Mouse (Mus musculus) embryonic facial prominence, embryonic 10.5 days (tissue): ENCODE data around the gene Napepld. TPM values are rescaled to one million over a fixed set of nuclear protein-coding genes. Genes with fewer than 3 reads are reported as not detected.

Experiments used
- DNase-seq: peaks from one replicate; pipeline ENCODE4 v3.0.0-alpha.2; 2017; ENCODE audit warnings: low spot score
- H3K27ac ChIP-seq: fragments of 300-500 bp; sonication (generic); replicated peaks from 2 replicates; pipeline ENCODE4 v1.5.1; 2016; ENCODE audit warnings: mild to moderate bottlenecking
- H3K27me3 ChIP-seq: fragments of 300-500 bp; sonication (generic); replicated peaks from 2 replicates; pipeline ENCODE4 v1.6.1; 2016; ENCODE audit warnings: low read depth, mild to moderate bottlenecking; ENCODE audit not compliant: poor library complexity, severe bottlenecking
- H3K36me3 ChIP-seq: fragments of 300-500 bp; sonication (generic); replicated peaks from 2 replicates; pipeline ENCODE4 v1.6.1; 2016; ENCODE audit warnings: mild to moderate bottlenecking, moderate library complexity
- H3K4me1 ChIP-seq: fragments of 300-500 bp; sonication (generic); 2 replicates; pipeline ENCODE4 v1.6.1; 2016
- H3K4me3 ChIP-seq: fragments of 300-500 bp; sonication (generic); 2 replicates; pipeline ENCODE4 v1.5.1; 2016; ENCODE audit warnings: mild to moderate bottlenecking, moderate library complexity
- H3K9me3 ChIP-seq: fragments of 300-500 bp; sonication (generic); 2 replicates; pipeline ENCODE4 v1.6.1; 2016; ENCODE audit warnings: mild to moderate bottlenecking
- WGBS: fragments of 180-500 bp; shearing (Covaris S2); methylation state at CpG from one replicate; pipeline ENCODE4 v1.1.7; 2016; 5-methylcytosine and 5-hydroxymethylcytosine counted together
- polyA plus RNA-seq: library from polyadenylated mRNA; unstranded; fragments of >200 nt; fragmentation: Nextera tagmentation; extraction: Ambion mirVana; gene quantifications from 2 replicates; pipeline ENCODE4 v1.2.1, GENCODE M21; 2016

Napepld gene
- polyA plus RNA-seq, 1 experiment from 2014 or later: 4.8 TPM

DNA sequence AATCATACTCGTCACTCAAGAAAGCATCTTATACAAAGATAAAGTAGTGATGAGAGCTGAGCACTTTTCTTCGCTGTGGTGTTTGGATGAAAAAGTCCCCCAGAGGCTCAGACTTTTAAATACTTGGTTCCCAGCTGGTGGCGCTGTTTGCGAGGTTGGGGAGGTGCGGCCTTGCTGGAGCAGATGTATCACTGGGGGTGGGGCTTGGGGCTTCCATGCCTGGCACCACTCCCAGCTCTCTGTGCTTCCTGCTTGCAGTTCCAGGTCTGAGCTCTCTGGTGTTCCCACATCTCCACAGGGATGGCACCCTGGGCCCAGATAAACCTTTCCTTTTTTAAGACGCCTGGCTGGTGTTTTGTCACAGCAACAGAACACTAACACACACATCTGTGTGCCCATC lies 23.3 kb downstream of the Napepld start:
- Histone ChIP-seq H3K27me3 (no peaks in the 10 kb centered on the region), H3K4me1 (peaks cover 5% of the 10 kb centered on the region), H3K27ac (no peak overlapping the region), H3K36me3 (peaks cover 36% of the 10 kb centered on the region), H3K4me3 (no peak overlapping the region), H3K9me3 (no peaks in the 10 kb centered on the region)
- DNase-seq: no peak
- 94% methylated on average over 6 of the region's 6 CpGs for WGBS

DNA sequence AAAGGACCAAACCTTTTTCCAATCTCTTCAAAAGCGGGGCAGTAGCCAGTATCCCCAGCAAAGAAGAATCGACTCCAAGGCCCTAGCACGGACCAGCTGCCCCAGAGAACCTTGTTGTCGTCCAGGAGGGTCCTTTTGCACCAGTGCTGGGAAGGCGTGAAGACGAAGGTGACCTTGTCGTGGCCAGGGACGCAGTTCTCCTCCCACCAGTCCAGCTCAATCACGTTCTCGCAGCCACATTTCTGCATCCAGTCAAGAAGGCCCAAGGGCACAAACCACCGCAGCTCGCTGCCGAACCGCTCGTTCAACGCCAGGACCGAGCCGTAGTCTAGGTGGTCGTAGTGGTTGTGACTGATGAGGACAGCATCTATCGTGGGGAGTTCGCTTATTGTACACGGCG lies 25.7 kb downstream of the Napepld start:
- peaks cover 6% of the 10 kb centered on the region for H3K4me1 ChIP-seq
- no peak overlapping the region for H3K4me3 ChIP-seq
- no peak for DNase-seq
- no peaks in the 10 kb centered on the region for H3K9me3 ChIP-seq
- 94% methylated on average over 23 of the region's 23 CpGs for WGBS
- H3K27me3 ChIP-seq: no peaks in the 10 kb centered on the region
- no peak overlapping the region for H3K27ac ChIP-seq
- peaks cover 37% of the 10 kb centered on the region for H3K36me3 ChIP-seq

DNA sequence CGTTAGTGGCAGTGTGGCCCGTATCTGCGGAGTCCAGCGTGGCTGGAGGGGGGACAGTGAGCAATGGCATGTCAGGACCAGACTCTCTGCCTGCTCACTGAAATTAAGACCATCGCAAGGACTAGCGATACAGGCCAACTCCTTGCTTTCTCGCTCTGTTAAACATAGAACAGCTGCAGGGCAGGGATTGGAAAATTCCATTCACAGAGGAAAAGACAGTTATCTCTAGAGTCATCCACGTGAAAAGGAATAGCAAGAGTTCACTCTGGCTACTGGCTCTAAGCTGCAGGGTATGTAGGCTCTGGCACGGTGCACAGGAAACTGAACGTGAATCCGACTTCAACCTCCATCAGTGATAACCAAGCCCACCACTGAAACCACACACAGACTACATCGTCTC lies 26.2 kb downstream of the Napepld start:
- Histone ChIP-seq H3K4me1 (peaks cover 6% of the 10 kb centered on the region), H3K27me3 (no peaks in the 10 kb centered on the region), H3K36me3 (peaks cover 37% of the 10 kb centered on the region), H3K27ac (no peak overlapping the region), H3K4me3 (no peak overlapping the region), H3K9me3 (no peaks in the 10 kb centered on the region)
- 87% methylated on average over 12 of the region's 12 CpGs for whole genome bisulfite sequencing
- no peak for DNase-seq

DNA sequence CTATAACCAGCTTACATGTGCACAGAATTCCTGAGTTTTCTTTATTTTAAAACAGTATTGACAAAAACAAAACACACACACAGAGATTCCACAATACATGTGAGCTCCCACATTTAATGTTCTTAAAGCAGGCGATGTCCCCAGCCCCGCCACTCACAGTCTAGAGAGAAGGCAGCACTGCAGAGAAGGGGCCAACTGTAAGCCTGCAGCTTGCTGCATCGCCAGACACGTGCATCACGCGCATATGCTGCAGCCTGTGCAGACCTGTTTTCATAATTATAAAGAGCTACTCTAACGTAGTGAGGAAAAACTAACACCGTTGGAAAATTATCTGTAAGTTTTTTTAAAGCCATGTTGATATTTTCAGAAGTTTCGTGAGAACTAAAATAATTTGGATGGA lies 27.5 kb downstream of the Napepld start:
- DNase-seq: no peak
- Histone ChIP-seq H3K4me3 (no peak overlapping the region), H3K27me3 (no peaks in the 10 kb centered on the region), H3K4me1 (peaks cover 6% of the 10 kb centered on the region), H3K27ac (no peak overlapping the region), H3K9me3 (no peaks in the 10 kb centered on the region), H3K36me3 (peaks cover 37% of the 10 kb centered on the region)
- 84% methylated on average over 9 of the region's 9 CpGs for WGBS

DNA sequence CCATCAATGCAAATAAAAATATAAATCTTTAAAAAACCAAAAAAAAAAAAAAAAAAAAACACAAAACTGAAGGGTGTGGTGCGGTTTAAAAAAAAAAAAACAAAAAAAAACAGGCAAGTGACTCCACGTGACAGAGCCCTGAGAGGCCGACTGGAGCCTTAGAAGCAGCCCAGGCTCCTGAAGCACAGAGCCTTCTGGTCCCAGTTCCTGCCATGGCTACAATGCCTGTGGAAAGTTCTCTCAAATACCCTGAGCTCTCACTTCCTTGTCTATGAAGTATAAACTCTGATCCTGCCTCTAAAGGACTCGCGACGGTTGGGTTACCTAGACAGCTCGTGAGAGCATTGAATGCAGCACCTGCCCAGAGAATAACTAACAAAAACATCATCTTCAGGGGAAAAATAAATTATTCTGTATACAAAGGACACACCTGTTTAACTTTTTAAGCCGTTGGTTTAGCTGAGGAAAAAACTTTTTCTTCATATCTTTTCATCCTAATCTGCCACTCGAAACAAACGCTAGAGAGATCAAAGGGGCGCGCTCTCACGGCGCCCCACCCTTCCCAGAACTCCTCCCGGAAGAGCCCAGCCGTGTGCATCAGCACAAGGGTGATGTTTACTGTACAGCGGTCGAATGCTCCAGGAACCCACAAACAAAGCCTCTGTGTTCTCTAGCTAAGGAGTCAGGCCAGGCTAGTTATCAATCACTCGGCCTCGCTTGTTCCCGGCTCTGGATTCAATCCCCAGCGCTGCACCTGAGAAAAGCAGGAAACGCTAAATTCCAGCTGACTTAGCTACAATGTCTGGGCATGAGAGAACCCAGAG lies 28.2 kb downstream of the Napepld start:
- DNase-seq: no peak
- 53% methylated on average over 23 of the region's 23 CpGs for WGBS
- Histone ChIP-seq H3K27me3 (no peaks in the 10 kb centered on the region), H3K4me3 (peak overlapping the region; percentile 9; the same call in 1 of the 2 replicates), H3K27ac (peak overlapping the region; percentile 44), H3K36me3 (peaks cover 32% of the 10 kb centered on the region), H3K9me3 (no peaks in the 10 kb centered on the region), H3K4me1 (peaks cover 6% of the 10 kb centered on the region)

DNA sequence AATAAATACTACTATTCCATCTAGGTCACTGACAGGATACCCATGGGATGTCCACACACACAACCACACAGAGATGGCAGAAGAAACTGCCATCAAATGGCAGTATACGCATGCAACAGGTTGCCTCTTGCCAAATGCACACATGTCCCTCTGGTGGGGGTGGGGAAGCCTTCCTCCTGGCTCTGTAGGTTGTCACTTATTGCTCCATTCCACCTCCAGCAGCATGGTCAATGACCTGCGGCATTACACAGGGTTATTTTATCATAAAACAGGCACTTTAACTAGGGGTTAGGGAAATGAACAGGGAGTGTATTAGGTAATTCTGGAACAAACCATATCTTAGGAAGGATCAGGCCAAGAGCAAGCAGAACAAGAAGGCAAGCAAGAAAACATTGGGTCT lies 31.9 kb downstream of the Napepld start:
- Histone ChIP-seq H3K9me3 (no peaks in the 10 kb centered on the region), H3K4me3 (no peak overlapping the region), H3K4me1 (peaks cover 6% of the 10 kb centered on the region), H3K36me3 (peaks cover 9% of the 10 kb centered on the region), H3K27ac (no peak overlapping the region), H3K27me3 (no peaks in the 10 kb centered on the region)
- WGBS: 94% methylated on average over 2 of the region's 2 CpGs
- DNase-seq: no peak

DNA sequence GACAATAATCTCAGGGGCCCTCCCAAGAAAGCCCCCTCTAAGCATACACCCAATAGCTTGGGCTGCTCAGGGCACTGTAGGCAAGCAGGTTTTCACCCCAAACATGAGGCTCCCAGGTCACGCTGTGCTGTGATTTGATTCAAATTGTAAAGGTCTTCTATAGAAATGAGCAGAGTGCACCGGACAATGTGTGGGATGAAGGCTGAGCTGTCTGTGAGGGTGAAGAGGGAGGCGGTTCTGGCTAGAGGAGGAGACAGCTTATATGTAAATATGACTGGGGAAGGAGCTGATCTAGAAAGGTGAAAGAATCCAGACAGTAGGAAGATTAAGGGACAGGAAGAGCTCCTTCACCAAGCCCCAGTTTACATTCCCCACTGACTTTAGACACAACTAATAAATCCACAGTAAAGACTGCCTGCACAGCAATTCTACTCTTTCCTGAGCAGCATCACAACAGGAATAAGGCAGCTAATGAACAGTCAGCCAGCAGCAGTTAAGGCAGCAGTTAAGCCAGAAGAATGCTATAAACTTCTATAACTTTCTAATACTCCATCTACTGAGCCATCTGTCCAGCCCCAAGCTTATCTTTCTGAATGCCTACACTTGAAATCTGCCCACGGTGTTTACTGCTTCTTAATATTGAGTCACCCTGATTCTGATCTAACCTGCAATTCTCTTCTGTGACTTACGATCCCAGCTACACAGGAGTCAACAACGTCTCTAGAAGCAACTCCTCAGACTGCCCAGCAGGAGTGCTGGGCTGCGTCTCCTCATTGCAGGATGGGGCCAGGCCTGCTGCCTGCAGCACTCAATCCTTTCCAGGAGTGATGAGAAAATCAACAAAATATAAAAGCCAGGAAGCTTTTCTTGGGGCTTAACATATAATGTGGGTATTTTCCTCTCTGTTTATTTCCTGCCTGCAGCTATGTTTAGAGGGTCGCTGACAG lies 33.7 kb downstream of the Napepld start:
- H3K36me3 ChIP-seq: peaks cover 25% of the 10 kb centered on the region
- no peak overlapping the region for H3K4me3 ChIP-seq
- no peak overlapping the region for H3K27ac ChIP-seq
- H3K27me3 ChIP-seq: no peaks in the 10 kb centered on the region
- WGBS: 70% methylated on average over 8 of the region's 8 CpGs
- H3K4me1 ChIP-seq: no peaks in the 10 kb centered on the region
- DNase-seq: no peak
- no peaks in the 10 kb centered on the region for H3K9me3 ChIP-seq

DNA sequence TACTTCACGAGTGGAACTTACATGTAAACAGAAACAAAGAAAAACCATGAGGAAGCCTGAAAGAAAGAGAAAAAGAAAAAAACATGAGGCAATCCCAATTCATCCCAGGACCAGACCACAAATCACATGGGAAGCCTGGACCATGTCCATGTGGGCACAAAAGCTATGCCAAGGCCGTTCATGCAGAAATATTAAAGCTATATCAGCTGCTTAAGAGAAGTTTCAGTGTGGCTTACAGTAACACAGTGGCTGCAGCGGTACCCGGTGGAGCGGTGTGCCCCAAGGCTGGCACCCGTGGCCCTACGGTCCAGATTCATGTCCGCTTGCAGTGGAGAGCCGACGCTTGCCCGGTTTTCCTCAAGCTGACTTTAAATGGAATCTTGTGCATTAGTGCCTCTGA lies 38.1 kb downstream of the Napepld start:
- no peak overlapping the region for H3K27ac ChIP-seq
- H3K9me3 ChIP-seq: no peaks in the 10 kb centered on the region
- no peak for DNase-seq
- no peaks in the 10 kb centered on the region for H3K4me1 ChIP-seq
- peaks cover 66% of the 10 kb centered on the region for H3K36me3 ChIP-seq
- no peaks in the 10 kb centered on the region for H3K27me3 ChIP-seq
- no peak overlapping the region for H3K4me3 ChIP-seq
- WGBS: 96% methylated on average over 11 of the region's 11 CpGs

DNA sequence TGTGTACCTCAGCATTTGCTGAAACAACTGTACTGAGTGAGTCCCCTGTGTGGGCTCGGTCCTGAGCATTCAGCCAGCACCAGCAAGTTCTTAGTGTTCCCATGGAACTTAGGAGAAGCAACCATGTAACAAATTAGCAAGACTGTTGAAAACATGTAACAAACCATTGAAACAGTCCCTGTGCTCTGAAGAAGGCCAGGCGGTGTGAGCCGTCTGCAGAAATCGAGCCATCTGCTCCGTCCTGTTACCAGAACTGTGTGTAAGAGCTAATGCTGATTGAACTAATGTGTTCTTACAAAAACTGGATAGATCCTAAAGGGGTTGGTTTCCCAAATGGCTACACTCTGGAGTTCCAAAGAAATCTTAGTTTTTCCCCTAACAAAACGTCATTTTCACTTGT lies 40.3 kb downstream of the Napepld start:
- 92% methylated on average over 6 of the region's 6 CpGs for WGBS
- DNase-seq: no peak

DNA sequence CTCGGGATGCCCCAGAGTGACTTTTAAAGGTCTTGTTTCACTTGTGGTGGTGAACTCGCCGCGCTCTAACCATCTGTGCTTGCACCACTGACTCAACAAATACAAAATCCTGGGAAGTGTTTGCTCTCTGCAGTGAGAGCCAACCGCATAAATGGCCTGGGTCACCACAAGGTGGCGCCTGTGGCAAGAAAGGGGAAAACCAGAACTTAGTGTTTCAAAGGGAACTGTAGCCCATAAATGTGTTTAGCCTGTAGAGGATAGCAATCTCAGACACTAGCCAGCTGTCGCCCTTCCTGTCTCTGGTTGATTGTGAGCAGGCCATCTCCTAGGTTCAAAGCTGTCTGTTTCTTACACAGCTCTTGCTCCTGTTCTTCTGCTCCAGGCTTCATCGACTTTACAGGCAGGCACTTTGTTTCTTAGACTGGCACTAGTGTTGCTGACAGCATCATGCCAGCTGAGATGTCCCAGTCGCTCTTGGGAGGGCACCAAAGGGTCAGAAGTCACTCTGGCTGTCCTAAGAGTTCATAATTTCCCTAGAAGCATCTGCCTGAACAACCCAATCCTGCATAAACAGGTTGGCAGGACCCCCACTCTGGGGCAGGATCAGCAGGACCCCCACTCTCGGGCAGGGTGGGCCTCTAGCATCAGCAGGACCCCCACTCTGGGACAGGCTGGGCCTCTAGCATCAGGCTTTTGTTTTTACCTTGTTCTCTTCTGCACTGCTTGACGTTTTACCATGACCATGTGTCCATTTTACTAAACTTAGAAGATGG lies 42.4 kb downstream of the Napepld start:
- Histone ChIP-seq H3K9me3 (no peaks in the 10 kb centered on the region), H3K27ac (no peak overlapping the region), H3K27me3 (no peaks in the 10 kb centered on the region), H3K4me3 (no peak overlapping the region), H3K4me1 (no peaks in the 10 kb centered on the region), H3K36me3 (peaks cover 91% of the 10 kb centered on the region)
- DNase-seq: peak; percentile 72
- WGBS: 62% methylated on average over 11 of the region's 11 CpGs

More for the DNA sequence above, 40.3 kb downstream of the Napepld start:
- no peaks in the 10 kb centered on the region for H3K27me3 ChIP-seq
- no peak overlapping the region for H3K27ac ChIP-seq
- H3K36me3 ChIP-seq: peaks cover 83% of the 10 kb centered on the region
- no peaks in the 10 kb centered on the region for H3K9me3 ChIP-seq
- H3K4me3 ChIP-seq: no peak overlapping the region
- H3K4me1 ChIP-seq: no peaks in the 10 kb centered on the region

DNA sequence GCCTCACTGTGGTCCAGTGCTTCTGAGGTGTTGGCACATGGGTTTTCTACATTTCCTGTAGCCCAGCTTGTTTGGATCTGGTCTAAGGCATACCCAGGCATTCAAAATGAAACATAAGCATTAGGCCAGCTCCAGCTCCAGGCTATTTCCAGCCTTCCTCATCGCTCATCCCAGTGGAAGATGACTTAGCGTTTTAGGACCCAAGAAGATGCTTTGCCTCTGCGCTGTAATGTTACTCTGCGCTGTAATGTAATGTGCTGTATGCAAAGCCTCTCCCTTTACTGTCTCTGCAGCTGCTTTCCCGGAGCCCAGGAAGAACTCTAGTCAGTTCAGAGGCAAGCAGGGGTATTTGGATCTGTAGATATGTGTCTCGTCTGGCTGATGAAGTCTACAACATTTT lies 43.2 kb downstream of the Napepld start:
- peaks cover 91% of the 10 kb centered on the region for H3K36me3 ChIP-seq
- no peaks in the 10 kb centered on the region for H3K9me3 ChIP-seq
- H3K4me1 ChIP-seq: no peaks in the 10 kb centered on the region
- no peak overlapping the region for H3K27ac ChIP-seq
- no peak overlapping the region for H3K4me3 ChIP-seq
- no peak for DNase-seq
- no peaks in the 10 kb centered on the region for H3K27me3 ChIP-seq
- 95% methylated on average over 6 of the region's 6 CpGs for WGBS

DNA sequence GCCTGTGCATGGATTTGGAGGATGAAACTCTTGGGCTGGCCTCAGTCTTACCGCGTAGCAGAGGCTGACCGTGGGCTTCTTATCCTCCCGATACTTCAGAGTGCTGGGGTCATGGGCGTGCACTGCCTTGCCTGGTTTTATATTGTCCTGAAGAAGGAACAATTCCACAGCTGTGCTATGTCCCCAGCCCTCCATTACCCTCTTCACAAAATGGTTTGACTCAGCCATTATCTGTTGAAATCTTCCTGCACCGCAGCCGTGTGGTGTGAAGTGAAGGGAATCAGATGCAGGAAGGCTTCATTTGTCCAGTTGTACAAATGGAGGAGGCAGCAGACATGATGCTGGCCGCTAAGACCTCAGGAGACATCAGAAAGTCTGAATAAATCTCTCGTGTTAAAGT lies 44.3 kb downstream of the Napepld start:
- H3K27me3 ChIP-seq: no peaks in the 10 kb centered on the region
- no peaks in the 10 kb centered on the region for H3K9me3 ChIP-seq
- no peak overlapping the region for H3K27ac ChIP-seq
- no peak overlapping the region for H3K4me3 ChIP-seq
- peaks cover 91% of the 10 kb centered on the region for H3K36me3 ChIP-seq
- 93% methylated on average over 9 of the region's 9 CpGs for WGBS
- H3K4me1 ChIP-seq: no peaks in the 10 kb centered on the region
- no peak for DNase-seq
